In the genomic region with DNA sequence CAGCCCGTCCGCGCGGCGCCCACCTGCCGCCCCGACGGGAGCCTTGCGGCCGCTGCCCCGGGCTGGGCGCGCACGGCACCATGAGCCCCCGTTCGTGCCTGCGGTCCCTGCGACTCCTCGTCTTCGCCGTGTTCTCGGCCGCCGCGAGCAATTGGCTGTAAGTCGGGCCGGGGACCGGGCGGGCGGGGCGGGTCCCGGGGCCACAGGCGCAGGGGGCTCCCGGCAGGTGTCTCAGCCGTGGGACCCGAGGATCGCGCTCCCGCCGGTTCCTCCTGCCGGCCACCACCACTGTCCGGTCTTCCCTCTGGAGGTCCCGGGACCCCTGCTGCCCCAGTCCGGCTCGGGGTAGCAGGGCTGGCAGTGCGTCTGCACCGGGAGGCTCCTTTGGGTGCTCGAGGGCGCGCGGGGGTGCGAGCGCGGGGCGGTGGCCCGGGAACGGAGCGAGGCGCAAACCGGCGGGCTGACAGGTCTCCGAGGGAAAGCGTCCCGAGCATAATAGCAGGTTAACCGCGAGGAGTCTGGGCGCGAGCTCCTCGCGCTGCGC, we compare ENCODE assay signal across 8 mouse cellular contexts. TPM values are rescaled to one million over a fixed set of nuclear protein-coding genes. Genes with fewer than 3 reads are reported as not detected.
DNase-seq lines count a peak whose midpoint lies in the region; ATAC-seq and TF ChIP-seq lines count a peak whose summit lies in the region.

No protein-coding gene starts in this region.

- peak overlapping the region; percentile 98 for H3K4me2 ChIP-seq in intestine, embryonic 16.5 days (ENCODE audit: low read depth, low read length)
- H3K4me2 ChIP-seq in neural tube, embryonic 13.5 days, result peak overlapping the region; percentile 98

- peaks cover 14% of the 10 kb centered on the region for H3K27me3 ChIP-seq in liver, adult 2 months (ENCODE audit: control insufficient read depth, insufficient read depth, low read length)
- H3K27me3 ChIP-seq in forebrain, embryonic 10.5 days (ENCODE audit: poor library complexity, severe bottlenecking), result peaks cover 97% of the 10 kb centered on the region
- H3K27me3 ChIP-seq in intestine, embryonic 16.5 days (replicated peaks; ENCODE audit: control insufficient read depth, insufficient read depth, low read length), result peaks cover 48% of the 10 kb centered on the region
- H3K27me3 ChIP-seq in neural tube, embryonic 13.5 days, result peaks cover 57% of the 10 kb centered on the region

- H3K9me3 ChIP-seq in forebrain, embryonic 10.5 days, result no peaks in the 10 kb centered on the region
- H3K9me3 ChIP-seq in intestine, embryonic 16.5 days (ENCODE audit: control insufficient read depth, low read length), result no peaks in the 10 kb centered on the region
- no peaks in the 10 kb centered on the region for H3K9me3 ChIP-seq in neural tube, embryonic 13.5 days

- peak overlapping the region; percentile 56 for H3K9ac ChIP-seq in liver, adult 2 months (ENCODE audit: low read depth, low read length)
- H3K9ac ChIP-seq in intestine, embryonic 16.5 days (ENCODE audit: low read depth, low read length), result peak overlapping the region; percentile 66
- peak overlapping the region; percentile 81 for H3K9ac ChIP-seq in neural tube, embryonic 13.5 days

- H3K4me3 ChIP-seq in liver, adult 2 months (ENCODE audit: insufficient read depth, low read depth, low read length), result peak overlapping the region; percentile 46; the same call in 1 of the 2 replicates
- peak overlapping the region; percentile 65 for H3K4me3 ChIP-seq in forebrain, embryonic 10.5 days
- peak overlapping the region; percentile 60 for H3K4me3 ChIP-seq in intestine, embryonic 16.5 days (ENCODE audit: low read length)
- H3K4me3 ChIP-seq in neural tube, embryonic 13.5 days, result peak overlapping the region; percentile 65

- H3K4me1 ChIP-seq in liver, adult 2 months (ENCODE audit: control insufficient read depth, insufficient read depth, low read length), result no peaks in the 10 kb centered on the region
- H3K4me1 ChIP-seq in forebrain, embryonic 10.5 days, result peaks cover 60% of the 10 kb centered on the region
- H3K4me1 ChIP-seq in intestine, embryonic 16.5 days (ENCODE audit: control insufficient read depth, insufficient read depth, low read length), result peaks cover 30% of the 10 kb centered on the region
- H3K4me1 ChIP-seq in neural tube, embryonic 13.5 days (replicated peaks), result peaks cover 66% of the 10 kb centered on the region

- WGBS in liver, adult 2 months, result 5% methylated on average over 59 of the region's 71 CpGs
- under 1% methylated on average over 63 of the region's 71 CpGs for WGBS in forebrain, embryonic 10.5 days
- under 1% methylated on average over 48 of the region's 71 CpGs for WGBS in intestine, embryonic 16.5 days
- WGBS in neural tube, embryonic 13.5 days, result 1% methylated on average over 69 of the region's 71 CpGs

- no peak for TF ChIP-seq POLR2A in liver, adult 2 months (IDR thresholded peaks at IDR 0.05; ENCODE audit: extremely low read depth, insufficient read depth, low read length)

- H3K36me3 ChIP-seq in liver, adult 2 months (ENCODE audit: control insufficient read depth, insufficient read depth, low read length), result no peaks in the 10 kb centered on the region
- H3K36me3 ChIP-seq in forebrain, embryonic 10.5 days (replicated peaks), result no peaks in the 10 kb centered on the region
- H3K36me3 ChIP-seq in intestine, embryonic 16.5 days (ENCODE audit: control insufficient read depth, insufficient read depth, low read length), result no peaks in the 10 kb centered on the region
- H3K36me3 ChIP-seq in neural tube, embryonic 13.5 days, result no peaks in the 10 kb centered on the region

- DNase-seq in liver, adult 2 months (ENCODE audit: extremely low read depth, low read depth, low spot score), result no peak
- no peak for DNase-seq in liver
- no peak for DNase-seq in forebrain, embryonic 10.5 days (ENCODE audit: extremely low spot score, low spot score)
- DNase-seq in T-cell, adult 2 months (ENCODE audit: low spot score), result no peak
- no peak for DNase-seq in thymus, postnatal 10 days (ENCODE audit: low spot score in 2 of 2)
- no peak for DNase-seq in B cell, adult 2 months

- ATAC-seq in intestine, embryonic 16.5 days, result peak; percentile 12
- ATAC-seq in neural tube, embryonic 13.5 days (ENCODE audit: low read depth), result no peak; the same call in 1 of the 2 replicates

- no peaks in the 10 kb centered on the region for H3K79me2 ChIP-seq in liver, adult 2 months (ENCODE audit: control insufficient read depth, insufficient read depth, low read length)

- TF ChIP-seq CTCF in liver, adult 2 months (IDR thresholded peaks at IDR 0.05; ENCODE audit: low read depth, low read length), result no peak

- H3K27ac ChIP-seq in liver, adult 2 months (replicated peaks; ENCODE audit: insufficient read depth, low read depth, low read length), result no peak overlapping the region
- peak overlapping the region; percentile 76 for H3K27ac ChIP-seq in forebrain, embryonic 10.5 days
- no peak overlapping the region for H3K27ac ChIP-seq in intestine, embryonic 16.5 days (ENCODE audit: low read length)
- H3K27ac ChIP-seq in neural tube, embryonic 13.5 days (replicated peaks), result peak overlapping the region; percentile 79

RNA-seq across cellular contexts. Expression of gene Wnt4, which starts 0.4 kb away (rescaled TPM):
- 0.40 and 0.46 TPM in 2 replicates for total RNA-seq in liver, adult 2 months (2014; rRNA removed)
- 0.80 and 1.4 TPM in 2 replicates for polyA plus RNA-seq in liver, adult 2 months (2012; rRNA removed)
- 0.81 and 0.84 TPM in 2 replicates for polyA plus RNA-seq in forebrain, embryonic 10.5 days (2016; fragmentation: Nextera tagmentation; extraction: Ambion mirVana)
- polyA plus RNA-seq in intestine, embryonic 16.5 days (2015; fragmentation: Nextera tagmentation; extraction: Ambion mirVana), result 1.0 TPM in 2 replicates
- 4.1 and 4.9 TPM in 2 replicates for polyA plus RNA-seq in neural tube, embryonic 13.5 days (2015; fragmentation: Nextera tagmentation; extraction: Ambion mirVana)

Comparison
In these comparisons a context has a peak if more than half of its experiments do, and no peak if none do; other contexts are left out.
1. H3K27ac ChIP-seq: peak in forebrain, embryonic 10.5 days (single experiment) and neural tube, embryonic 13.5 days (single experiment); none in liver, adult 2 months (single experiment) and intestine, embryonic 16.5 days (single experiment).
2. Peak in every context shown above with its lines, with median percentiles within 50 percentile points of each other: H3K4me3 ChIP-seq and H3K9ac ChIP-seq.